8 mouse cellular contexts compared by ENCODE assay signal in genomic region chr17:35700371-35700961, GRCm38 (mm10). TPM values are rescaled to one million over a fixed set of nuclear protein-coding genes. Genes with fewer than 3 reads are reported as not detected.
DNase-seq lines count a peak whose midpoint lies in the region; ATAC-seq and TF ChIP-seq lines count a peak whose summit lies in the region.

No protein-coding gene starts in this region.

- no peak for ATAC-seq in erythroblast, adult 5-6 weeks (replicated peaks; ENCODE audit: low FRiP score, poor library complexity, severe bottlenecking)
- peak; percentile 77 for ATAC-seq in embryonic facial prominence, embryonic 13.5 days (ENCODE audit: insufficient number of reproducible peaks, insufficient read depth, low FRiP score, low TSS enrichment, low read depth)
- ATAC-seq in heart, embryonic 11.5 days (replicated peaks; ENCODE audit: insufficient number of reproducible peaks, low FRiP score, low TSS enrichment): peak; percentile 55
- peak; percentile 59 for ATAC-seq in kidney, embryonic 15.5 days (replicated peaks; ENCODE audit: low FRiP score)
- peak; percentile 81 for ATAC-seq in limb, embryonic 15.5 days (ENCODE audit: insufficient number of reproducible peaks, low FRiP score, low TSS enrichment, low read depth)
- peak; percentile 26; the same call in 1 of the 2 replicates for ATAC-seq in midbrain, postnatal 0 days (ENCODE audit: low FRiP score)
- peak; percentile 77 for ATAC-seq in stomach, postnatal 0 days (ENCODE audit: low FRiP score, low TSS enrichment)

- H3K4me2 ChIP-seq in embryonic facial prominence, embryonic 13.5 days: peak overlapping the region; percentile 85
- peak overlapping the region; percentile 80 for H3K4me2 ChIP-seq in heart, embryonic 11.5 days
- H3K4me2 ChIP-seq in kidney, embryonic 15.5 days: peak overlapping the region; percentile 82
- H3K4me2 ChIP-seq in limb, embryonic 15.5 days: peak overlapping the region; percentile 72
- H3K4me2 ChIP-seq in midbrain, postnatal 0 days (ENCODE audit: low read depth, low read length, poor library complexity, severe bottlenecking): peak overlapping the region; percentile 80
- peak overlapping the region; percentile 75 for H3K4me2 ChIP-seq in stomach, postnatal 0 days (replicated peaks; ENCODE audit: low read depth)

- peak overlapping the region; percentile 12 for H3K4me3 ChIP-seq in erythroblast, embryonic 14.5 days (replicated peaks)
- peak overlapping the region; percentile 61 for H3K4me3 ChIP-seq in embryonic facial prominence, embryonic 13.5 days
- peak overlapping the region; percentile 73 for H3K4me3 ChIP-seq in heart, embryonic 11.5 days (ENCODE audit: low read depth, low read length)
- peak overlapping the region; percentile 72 for H3K4me3 ChIP-seq in kidney, embryonic 15.5 days (replicated peaks)
- H3K4me3 ChIP-seq in limb, embryonic 15.5 days: peak overlapping the region; percentile 61
- peak overlapping the region; percentile 79 for H3K4me3 ChIP-seq in midbrain, postnatal 0 days (ENCODE audit: low read depth, low read length)
- peak overlapping the region; percentile 55 for H3K4me3 ChIP-seq in stomach, postnatal 0 days (ENCODE audit: low read depth, low read length)

- H3K36me3 ChIP-seq in erythroblast, embryonic 14.5 days (ENCODE audit: control insufficient read depth): no peaks in the 10 kb centered on the region
- H3K36me3 ChIP-seq in embryonic facial prominence, embryonic 13.5 days: peaks cover 6% of the 10 kb centered on the region
- H3K36me3 ChIP-seq in heart, embryonic 11.5 days (ENCODE audit: control insufficient read depth, insufficient read depth, low read length): peaks cover 5% of the 10 kb centered on the region
- peaks cover 8% of the 10 kb centered on the region for H3K36me3 ChIP-seq in kidney, embryonic 15.5 days
- H3K36me3 ChIP-seq in limb, embryonic 15.5 days: peaks cover 2% of the 10 kb centered on the region
- H3K36me3 ChIP-seq in midbrain, postnatal 0 days (ENCODE audit: insufficient read depth, low read length): no peaks in the 10 kb centered on the region
- H3K36me3 ChIP-seq in stomach, postnatal 0 days (ENCODE audit: control insufficient read depth, insufficient read depth, low read length): peaks cover under 1% of the 10 kb centered on the region; the same call in 1 of the 2 replicates

- DNase-seq in midbrain, postnatal 0 days (ENCODE audit: low spot score): peak; percentile 78
- peak; percentile 93 for DNase-seq in stomach, postnatal 0 days (ENCODE audit: low spot score)

- peak overlapping the region; percentile 97 for H3K27ac ChIP-seq in embryonic facial prominence, embryonic 13.5 days
- peak overlapping the region; percentile 97 for H3K27ac ChIP-seq in heart, embryonic 11.5 days (ENCODE audit: low read depth, low read length)
- peak overlapping the region; percentile 99 for H3K27ac ChIP-seq in kidney, embryonic 15.5 days
- peak overlapping the region; percentile 96 for H3K27ac ChIP-seq in limb, embryonic 15.5 days
- peak overlapping the region; percentile 98 for H3K27ac ChIP-seq in midbrain, postnatal 0 days (ENCODE audit: low read depth, low read length)
- H3K27ac ChIP-seq in stomach, postnatal 0 days (replicated peaks): peak overlapping the region; percentile 98

- peaks cover 1% of the 10 kb centered on the region for H3K9me3 ChIP-seq in erythroblast, embryonic 14.5 days (ENCODE audit: control insufficient read depth, low read length)
- no peaks in the 10 kb centered on the region for H3K9me3 ChIP-seq in embryonic facial prominence, embryonic 13.5 days
- H3K9me3 ChIP-seq in heart, embryonic 11.5 days (replicated peaks; ENCODE audit: control insufficient read depth, low read length): no peaks in the 10 kb centered on the region; the same call in 1 of the 2 replicates
- H3K9me3 ChIP-seq in kidney, embryonic 15.5 days (replicated peaks): 0 out of 2 replicates have a peak, but pooled peaks cover 2% of the 10 kb centered on the region
- H3K9me3 ChIP-seq in limb, embryonic 15.5 days: no peaks in the 10 kb centered on the region
- H3K9me3 ChIP-seq in midbrain, postnatal 0 days (ENCODE audit: low read length): no peaks in the 10 kb centered on the region
- H3K9me3 ChIP-seq in stomach, postnatal 0 days (ENCODE audit: control insufficient read depth, low read length): no peaks in the 10 kb centered on the region

- H3K4me1 ChIP-seq in erythroblast, embryonic 14.5 days (ENCODE audit: control insufficient read depth): peaks cover 12% of the 10 kb centered on the region
- peaks cover 78% of the 10 kb centered on the region for H3K4me1 ChIP-seq in embryonic facial prominence, embryonic 13.5 days
- peaks cover 46% of the 10 kb centered on the region for H3K4me1 ChIP-seq in heart, embryonic 11.5 days (ENCODE audit: control insufficient read depth, insufficient read depth, low read length)
- peaks cover 77% of the 10 kb centered on the region for H3K4me1 ChIP-seq in kidney, embryonic 15.5 days
- H3K4me1 ChIP-seq in limb, embryonic 15.5 days: peaks cover 78% of the 10 kb centered on the region
- peaks cover 28% of the 10 kb centered on the region; the same call in 1 of the 2 replicates for H3K4me1 ChIP-seq in midbrain, postnatal 0 days (ENCODE audit: insufficient read depth, low read length)
- peaks cover 5% of the 10 kb centered on the region; the same call in 1 of the 2 replicates for H3K4me1 ChIP-seq in stomach, postnatal 0 days (replicated peaks; ENCODE audit: control insufficient read depth, insufficient read depth)

- TF ChIP-seq CTCF in midbrain, postnatal 0 days (IDR thresholded peaks at IDR 0.05): peak; percentile 32
- peak; percentile 29; the same call in 1 of the 2 replicates for TF ChIP-seq CTCF in stomach, postnatal 0 days (IDR thresholded peaks at IDR 0.05; ENCODE audit: low read depth)

- under 1% methylated on average over 57 of the region's 66 CpGs for WGBS in embryonic facial prominence, embryonic 13.5 days
- under 1% methylated on average over 54 of the region's 66 CpGs for WGBS in heart, embryonic 11.5 days (ENCODE audit: insufficient replicate concordance)
- WGBS in kidney, embryonic 15.5 days: under 1% methylated on average over 56 of the region's 66 CpGs
- WGBS in limb, embryonic 15.5 days: under 1% methylated on average over 28 of the region's 66 CpGs
- WGBS in midbrain, postnatal 0 days: under 1% methylated on average over 53 of the region's 66 CpGs
- under 1% methylated on average over 50 of the region's 66 CpGs for whole genome bisulfite sequencing in stomach, postnatal 0 days

- TF ChIP-seq EP300 in stomach, postnatal 0 days (optimal IDR thresholded peaks at IDR 0.05): no peak

- H3K27me3 ChIP-seq in erythroblast, embryonic 14.5 days (ENCODE audit: control insufficient read depth): peaks cover 92% of the 10 kb centered on the region
- H3K27me3 ChIP-seq in embryonic facial prominence, embryonic 13.5 days: no peaks in the 10 kb centered on the region
- peaks cover 17% of the 10 kb centered on the region for H3K27me3 ChIP-seq in heart, embryonic 11.5 days (ENCODE audit: control insufficient read depth, insufficient read depth, low read length)
- H3K27me3 ChIP-seq in kidney, embryonic 15.5 days: no peaks in the 10 kb centered on the region
- no peaks in the 10 kb centered on the region for H3K27me3 ChIP-seq in limb, embryonic 15.5 days
- H3K27me3 ChIP-seq in midbrain, postnatal 0 days (ENCODE audit: insufficient read depth, low read length): no peaks in the 10 kb centered on the region
- H3K27me3 ChIP-seq in stomach, postnatal 0 days (ENCODE audit: control insufficient read depth, insufficient read depth, low read length): no peaks in the 10 kb centered on the region

- H3K9ac ChIP-seq in embryonic facial prominence, embryonic 13.5 days: peak overlapping the region; percentile 78
- H3K9ac ChIP-seq in heart, embryonic 11.5 days (ENCODE audit: low read depth, low read length): peak overlapping the region; percentile 88
- H3K9ac ChIP-seq in kidney, embryonic 15.5 days: peak overlapping the region; percentile 75
- peak overlapping the region; percentile 71 for H3K9ac ChIP-seq in limb, embryonic 15.5 days
- peak overlapping the region; percentile 91 for H3K9ac ChIP-seq in midbrain, postnatal 0 days (replicated peaks; ENCODE audit: low read length, poor library complexity, severe bottlenecking)
- H3K9ac ChIP-seq in stomach, postnatal 0 days (ENCODE audit: low read length): peak overlapping the region; percentile 80

RNA-seq across cellular contexts. Expression of gene Ddr1, which starts 4.0 kb away (rescaled TPM):
- not detected in 2 replicates for polyA plus RNA-seq in erythroblast, embryonic 14.5 days (2012)
- 0.21 TPM in 1 of 2 replicates, not detected in the other for total RNA-seq in erythroblast, adult 5-6 weeks (2015; ENCODE audit: low replicate concordance)
- total RNA-seq in erythroblast, adult 5-6 weeks (2017; ENCODE audit: low replicate concordance): not detected in 2 replicates
- polyA plus RNA-seq in embryonic facial prominence, embryonic 13.5 days (2015; fragmentation: Nextera tagmentation; extraction: Ambion mirVana): 65.8 and 69.4 TPM in 2 replicates
- 60.6 and 89.2 TPM in 2 replicates for polyA plus RNA-seq in heart, embryonic 11.5 days (2014; fragmentation: Nextera tagmentation; extraction: Ambion mirVana)
- 83.0 and 86.1 TPM in 2 replicates for polyA plus RNA-seq in kidney, embryonic 15.5 days (2015; fragmentation: Nextera tagmentation; extraction: Ambion mirVana)
- 81.7 and 85.2 TPM in 2 replicates for polyA plus RNA-seq in limb, embryonic 15.5 days (2015; fragmentation: Nextera tagmentation; extraction: Ambion mirVana)
- 82.8 and 100 TPM in 2 replicates for total RNA-seq in midbrain, postnatal 0 days (2014; rRNA removed)
- polyA plus RNA-seq in midbrain, postnatal 0 days (2015; fragmentation: Nextera tagmentation; extraction: Ambion mirVana): 48.5 and 49.3 TPM in 2 replicates
- 50.8 TPM in 2 replicates for polyA plus RNA-seq in stomach, postnatal 0 days (2015; fragmentation: Nextera tagmentation; extraction: Ambion mirVana)

RNA-seq across cellular contexts. Expression of gene Gtf2h4, which starts 26.9 kb away (rescaled TPM):
- 1.1 and 1.3 TPM in 2 replicates for polyA plus RNA-seq in erythroblast, embryonic 14.5 days (2012)
- total RNA-seq in erythroblast, adult 5-6 weeks (2015; ENCODE audit: low replicate concordance): 3.3 and 5.6 TPM in 2 replicates
- total RNA-seq in erythroblast, adult 5-6 weeks (2017; ENCODE audit: low replicate concordance): 2.6 and 9.8 TPM in 2 replicates
- polyA plus RNA-seq in embryonic facial prominence, embryonic 13.5 days (2015; fragmentation: Nextera tagmentation; extraction: Ambion mirVana): 39.2 and 48.6 TPM in 2 replicates
- polyA plus RNA-seq in heart, embryonic 11.5 days (2014; fragmentation: Nextera tagmentation; extraction: Ambion mirVana): 30.1 and 31.1 TPM in 2 replicates
- polyA plus RNA-seq in kidney, embryonic 15.5 days (2015; fragmentation: Nextera tagmentation; extraction: Ambion mirVana): 48.5 and 49.9 TPM in 2 replicates
- 36.2 and 42.2 TPM in 2 replicates for polyA plus RNA-seq in limb, embryonic 15.5 days (2015; fragmentation: Nextera tagmentation; extraction: Ambion mirVana)
- 20.6 and 27.7 TPM in 2 replicates for total RNA-seq in midbrain, postnatal 0 days (2014; rRNA removed)
- 17.8 and 18.4 TPM in 2 replicates for polyA plus RNA-seq in midbrain, postnatal 0 days (2015; fragmentation: Nextera tagmentation; extraction: Ambion mirVana)
- polyA plus RNA-seq in stomach, postnatal 0 days (2015; fragmentation: Nextera tagmentation; extraction: Ambion mirVana): 20.7 and 20.8 TPM in 2 replicates

RNA-seq across cellular contexts. Expression of gene Vars2, which starts 33.1 kb away (rescaled TPM):
- 1.9 and 2.6 TPM in 2 replicates for polyA plus RNA-seq in erythroblast, embryonic 14.5 days (2012)
- total RNA-seq in erythroblast, adult 5-6 weeks (2015; ENCODE audit: low replicate concordance): 1.9 and 2.9 TPM in 2 replicates
- total RNA-seq in erythroblast, adult 5-6 weeks (2017; ENCODE audit: low replicate concordance): 2.1 and 11.0 TPM in 2 replicates
- polyA plus RNA-seq in embryonic facial prominence, embryonic 13.5 days (2015; fragmentation: Nextera tagmentation; extraction: Ambion mirVana): 15.9 and 17.4 TPM in 2 replicates
- 9.1 and 12.7 TPM in 2 replicates for polyA plus RNA-seq in heart, embryonic 11.5 days (2014; fragmentation: Nextera tagmentation; extraction: Ambion mirVana)
- polyA plus RNA-seq in kidney, embryonic 15.5 days (2015; fragmentation: Nextera tagmentation; extraction: Ambion mirVana): 15.9 and 18.8 TPM in 2 replicates
- polyA plus RNA-seq in limb, embryonic 15.5 days (2015; fragmentation: Nextera tagmentation; extraction: Ambion mirVana): 14.3 and 14.4 TPM in 2 replicates
- total RNA-seq in midbrain, postnatal 0 days (2014; rRNA removed): 43.0 and 49.2 TPM in 2 replicates
- polyA plus RNA-seq in midbrain, postnatal 0 days (2015; fragmentation: Nextera tagmentation; extraction: Ambion mirVana): 13.8 and 15.9 TPM in 2 replicates
- polyA plus RNA-seq in stomach, postnatal 0 days (2015; fragmentation: Nextera tagmentation; extraction: Ambion mirVana): 10.3 and 10.6 TPM in 2 replicates

RNA-seq across cellular contexts. Expression of gene Mucl3, which starts 57.0 kb away (rescaled TPM):
- polyA plus RNA-seq in erythroblast, embryonic 14.5 days (2012): not detected in 2 replicates
- total RNA-seq in erythroblast, adult 5-6 weeks (2015; ENCODE audit: low replicate concordance): not detected in 2 replicates
- total RNA-seq in erythroblast, adult 5-6 weeks (2017; ENCODE audit: low replicate concordance): 0.17 TPM in 1 of 2 replicates, not detected in the other
- polyA plus RNA-seq in embryonic facial prominence, embryonic 13.5 days (2015; fragmentation: Nextera tagmentation; extraction: Ambion mirVana): 0.13 TPM in 1 of 2 replicates, not detected in the other
- polyA plus RNA-seq in heart, embryonic 11.5 days (2014; fragmentation: Nextera tagmentation; extraction: Ambion mirVana): 0.29 and 0.62 TPM in 2 replicates
- 0.26 TPM in 2 replicates for polyA plus RNA-seq in kidney, embryonic 15.5 days (2015; fragmentation: Nextera tagmentation; extraction: Ambion mirVana)
- 0.09 and 0.10 TPM in 2 replicates for polyA plus RNA-seq in limb, embryonic 15.5 days (2015; fragmentation: Nextera tagmentation; extraction: Ambion mirVana)
- total RNA-seq in midbrain, postnatal 0 days (2014; rRNA removed): 0.77 TPM in 1 of 2 replicates, not detected in the other
- polyA plus RNA-seq in midbrain, postnatal 0 days (2015; fragmentation: Nextera tagmentation; extraction: Ambion mirVana): not detected in 2 replicates
- 768 and 930 TPM in 2 replicates for polyA plus RNA-seq in stomach, postnatal 0 days (2015; fragmentation: Nextera tagmentation; extraction: Ambion mirVana)

Comparison
In these comparisons a context has a peak if more than half of its experiments do, and no peak if none do; other contexts are left out.
1. H3K4me3 ChIP-seq: peak in every context shown above with its lines; median percentile 79 in midbrain, postnatal 0 days; 73 in heart, embryonic 11.5 days; 72 in kidney, embryonic 15.5 days; 61 in embryonic facial prominence, embryonic 13.5 days; 61 in limb, embryonic 15.5 days; 55 in stomach, postnatal 0 days; 12 in erythroblast, embryonic 14.5 days.
2. RNA of gene Ddr1, which starts 4.0 kb away (polyA plus RNA-seq): 83.0 to 86.1 TPM in kidney, embryonic 15.5 days, 81.7 to 85.2 TPM in limb, embryonic 15.5 days, 65.8 to 69.4 TPM in embryonic facial prominence, embryonic 13.5 days, 60.6 to 89.2 TPM in heart, embryonic 11.5 days, 50.8 TPM in stomach, postnatal 0 days and 48.5 to 49.3 TPM in midbrain, postnatal 0 days; not detected in erythroblast, embryonic 14.5 days; every median in the first group is over 10 times any median in the second.
3. Peak in every context shown above with its lines, with median percentiles within 50 percentile points of each other: H3K27ac ChIP-seq, H3K4me2 ChIP-seq and H3K9ac ChIP-seq.